Mouse (Mus musculus) intestine, embryonic 16.5 days (tissue): ENCODE data around the gene Spatc1l. TPM values are rescaled to one million over a fixed set of nuclear protein-coding genes. Genes with fewer than 3 reads are reported as not detected.
A peak's percentile ranks its signal among the peaks of the same experiment; 100 is the strongest.

Experiments
- ATAC-seq: fragments of 200-750 bp; cut with Nextera tagmentation; 2 replicates; pipeline ENCODE4 v1.8.0; 2017; ENCODE audit warnings: moderate TSS enrichment, moderate library complexity
- H3K27ac ChIP-seq: fragments of 300-500 bp; sonication (generic); 2 replicates; pipeline ENCODE4 v1.5.1; 2014; ENCODE audit warnings: mild to moderate bottlenecking, low read length
- H3K27me3 ChIP-seq: fragments of 300-500 bp; sonication (generic); replicated peaks from 2 replicates; pipeline ENCODE4 v1.6.1; 2014; ENCODE audit warnings: low read length, control low read depth, mixed read lengths; ENCODE audit not compliant: control insufficient read depth, insufficient read depth
- H3K36me3 ChIP-seq: fragments of 300-500 bp; sonication (generic); 2 replicates; pipeline ENCODE4 v1.6.1; 2014; ENCODE audit warnings: low read length, control low read depth; ENCODE audit not compliant: control insufficient read depth, insufficient read depth
- H3K4me1 ChIP-seq: fragments of 300-500 bp; sonication (generic); 2 replicates; pipeline ENCODE4 v1.6.1; 2014; ENCODE audit warnings: low read length, control low read depth, mixed read lengths; ENCODE audit not compliant: control insufficient read depth, insufficient read depth
- H3K4me2 ChIP-seq: fragments of 300-500 bp; sonication (generic); 2 replicates; pipeline ENCODE4 v1.6.1; 2014; ENCODE audit warnings: low read depth, low read length, control low read depth
- H3K4me3 ChIP-seq: fragments of 300-500 bp; sonication (generic); 2 replicates; pipeline ENCODE4 v1.5.1; 2014; ENCODE audit warnings: mild to moderate bottlenecking, low read length
- H3K9ac ChIP-seq: fragments of 300-500 bp; sonication (generic); 2 replicates; pipeline ENCODE4 v1.6.1; 2014; ENCODE audit warnings: low read depth, low read length
- H3K9me3 ChIP-seq: fragments of 300-500 bp; sonication (generic); 2 replicates; pipeline ENCODE4 v1.6.1; 2016; ENCODE audit warnings: low read length, control low read depth; ENCODE audit not compliant: control insufficient read depth
- WGBS: fragments of 180-500 bp; shearing (Covaris S2); extraction: QIAGEN DNeasy Blood & Tissue Kit; methylation state at CpG from one replicate; pipeline ENCODE4 v1.1.7; 2014; 5-methylcytosine and 5-hydroxymethylcytosine counted together
- polyA plus RNA-seq: library from polyadenylated mRNA; unstranded; fragments of >200 nt; fragmentation: Nextera tagmentation; extraction: Ambion mirVana; gene quantifications from 2 replicates; pipeline ENCODE4 v1.2.1, GENCODE M21; 2015

Spatc1l gene
- polyA plus RNA-seq, 1 experiment from 2014 or later: not detected

GRCm38 (mm10) chr10:76546566-76546965 lies 15.5 kb upstream of the Spatc1l start:
- 93% methylated on average over 8 of the region's 8 CpGs for WGBS
- Histone ChIP-seq H3K4me1 (no peaks in the 10 kb centered on the region; the same call in 1 of the 2 replicates), H3K9ac (no peak overlapping the region), H3K27ac (no peak overlapping the region), H3K27me3 (no peaks in the 10 kb centered on the region), H3K36me3 (peaks cover 33% of the 10 kb centered on the region), H3K4me3 (no peak overlapping the region), H3K9me3 (no peaks in the 10 kb centered on the region), H3K4me2 (no peak overlapping the region)
- no peak for ATAC-seq

DNA sequence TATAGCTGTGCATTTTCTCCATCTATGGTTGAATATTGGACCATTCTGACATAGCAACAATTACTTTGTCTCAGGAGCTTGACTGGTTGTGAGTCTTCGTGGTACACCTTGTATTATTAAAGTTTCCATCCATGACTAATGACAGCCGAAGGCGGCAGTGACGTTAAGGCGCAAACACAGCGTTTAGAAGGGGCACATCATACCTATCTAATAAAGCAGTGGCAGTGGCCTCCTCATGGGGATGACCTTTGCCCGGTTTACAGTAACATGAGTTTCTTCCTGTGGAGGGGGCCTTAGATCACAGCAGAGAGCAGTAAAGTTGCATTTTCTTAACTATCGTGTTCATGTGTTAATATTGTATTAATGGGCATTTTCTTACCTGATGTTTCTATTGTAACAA lies 13.9 kb upstream of the Spatc1l start:
- peaks cover 41% of the 10 kb centered on the region for H3K36me3 ChIP-seq
- H3K9ac ChIP-seq: no peak overlapping the region
- H3K9me3 ChIP-seq: no peaks in the 10 kb centered on the region
- ATAC-seq: no peak; the same call in 1 of the 2 replicates
- no peak overlapping the region for H3K4me3 ChIP-seq
- no peaks in the 10 kb centered on the region; the same call in 1 of the 2 replicates for H3K4me1 ChIP-seq
- no peak overlapping the region for H3K27ac ChIP-seq
- H3K27me3 ChIP-seq: no peaks in the 10 kb centered on the region
- no peak overlapping the region for H3K4me2 ChIP-seq
- 82% methylated on average over 8 of the region's 8 CpGs for WGBS

DNA sequence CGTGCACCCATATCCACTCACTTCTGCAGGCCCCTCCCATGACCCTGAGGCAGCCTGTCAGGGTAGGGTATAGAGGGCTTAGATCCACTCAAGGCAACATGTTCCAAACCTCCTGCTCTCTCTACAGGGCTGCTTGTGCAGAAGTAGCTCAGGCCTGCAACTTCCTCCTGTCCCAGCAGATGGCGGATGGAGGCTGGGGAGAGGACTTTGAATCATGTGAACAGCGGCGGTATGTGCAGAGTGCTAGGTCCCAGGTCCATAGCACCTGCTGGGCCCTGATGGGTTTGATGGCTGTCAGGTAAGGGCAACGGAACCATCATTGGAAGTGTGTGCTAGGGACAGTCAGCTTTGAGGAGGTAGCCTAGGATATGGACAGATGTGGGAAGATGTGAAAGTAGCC lies 11.6 kb upstream of the Spatc1l start:
- H3K9ac ChIP-seq: no peak overlapping the region
- ATAC-seq: no peak; the same call in 1 of the 2 replicates
- H3K4me1 ChIP-seq: no peaks in the 10 kb centered on the region; the same call in 1 of the 2 replicates
- H3K27ac ChIP-seq: no peak overlapping the region
- H3K9me3 ChIP-seq: no peaks in the 10 kb centered on the region
- H3K4me2 ChIP-seq: no peak overlapping the region
- WGBS: 84% methylated on average over 5 of the region's 5 CpGs
- H3K27me3 ChIP-seq: no peaks in the 10 kb centered on the region
- no peak overlapping the region for H3K4me3 ChIP-seq
- H3K36me3 ChIP-seq: peaks cover 39% of the 10 kb centered on the region

- Histone ChIP-seq H3K4me3 (no peak overlapping the region), H3K9me3 (no peaks in the 10 kb centered on the region), H3K27ac (no peak overlapping the region), H3K4me1 (no peaks in the 10 kb centered on the region; the same call in 1 of the 2 replicates), H3K9ac (no peak overlapping the region), H3K27me3 (no peaks in the 10 kb centered on the region), H3K4me2 (no peak overlapping the region), H3K36me3 (peaks cover 39% of the 10 kb centered on the region)
- WGBS: 80% methylated on average over 3 of the region's 3 CpGs
- no peak for ATAC-seq
Measured at GRCm38 (mm10) chr10:76551556-76551955, 10.5 kb upstream of the Spatc1l start.

GRCm38 (mm10) chr10:76554061-76554460 lies 8.0 kb upstream of the Spatc1l start:
- no peaks in the 10 kb centered on the region for H3K27me3 ChIP-seq
- H3K36me3 ChIP-seq: peaks cover 28% of the 10 kb centered on the region
- no peak for ATAC-seq
- no peaks in the 10 kb centered on the region for H3K9me3 ChIP-seq
- 92% methylated on average over 5 of the region's 5 CpGs for WGBS
- H3K9ac ChIP-seq: no peak overlapping the region
- H3K4me1 ChIP-seq: no peaks in the 10 kb centered on the region
- no peak overlapping the region for H3K27ac ChIP-seq
- no peak overlapping the region for H3K4me3 ChIP-seq
- H3K4me2 ChIP-seq: no peak overlapping the region

DNA sequence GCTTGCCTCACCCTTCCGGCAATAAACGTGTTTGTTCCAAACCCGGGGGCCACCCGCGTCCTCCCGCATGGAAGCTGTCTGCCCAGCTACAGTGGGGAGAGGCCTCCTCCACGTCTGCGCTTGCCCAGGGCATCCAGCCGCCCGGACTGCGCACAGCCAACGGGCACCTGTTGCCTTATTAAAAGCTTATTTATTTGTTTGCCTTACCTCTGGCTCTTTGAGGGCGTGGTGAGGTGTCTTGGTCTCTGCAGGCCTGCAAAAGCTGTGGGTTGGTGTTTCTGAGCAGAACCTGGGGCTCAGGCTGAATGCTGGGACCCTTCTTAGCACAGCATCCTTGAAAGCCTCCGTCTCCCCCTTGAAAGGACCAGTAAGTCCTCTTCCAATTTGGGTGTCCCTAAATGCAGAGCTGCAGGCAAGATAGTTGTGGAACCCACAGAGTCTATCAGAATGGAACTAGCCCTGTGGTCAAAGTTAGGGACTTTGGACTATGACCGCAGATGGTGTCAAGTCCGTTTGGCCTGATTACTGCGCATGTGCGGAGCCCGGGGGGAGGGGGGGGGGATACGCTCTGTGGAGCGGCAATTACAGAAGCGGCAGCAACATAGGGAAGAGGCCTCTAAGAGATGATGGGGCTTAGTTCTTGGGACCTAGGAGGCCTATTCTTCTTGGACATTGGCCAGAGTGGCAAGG lies 8.1 kb downstream of the Spatc1l start:
- H3K27me3 ChIP-seq: no peaks in the 10 kb centered on the region

GRCm38 (mm10) chr10:76571070-76571469 lies 9.0 kb downstream of the Spatc1l start:
- no peaks in the 10 kb centered on the region for H3K27me3 ChIP-seq
- no peaks in the 10 kb centered on the region for H3K4me1 ChIP-seq
- H3K9me3 ChIP-seq: no peaks in the 10 kb centered on the region
- no peak overlapping the region for H3K4me2 ChIP-seq
- 61% methylated on average over 2 of the region's 2 CpGs for WGBS
- no peaks in the 10 kb centered on the region for H3K36me3 ChIP-seq
- ATAC-seq: no peak
- H3K27ac ChIP-seq: no peak overlapping the region
- H3K9ac ChIP-seq: no peak overlapping the region
- H3K4me3 ChIP-seq: no peak overlapping the region

More for the DNA sequence above, 8.1 kb downstream of the Spatc1l start:
- Histone ChIP-seq H3K27ac (no peak overlapping the region), H3K9ac (no peak overlapping the region), H3K4me1 (no peaks in the 10 kb centered on the region), H3K9me3 (no peaks in the 10 kb centered on the region), H3K36me3 (no peaks in the 10 kb centered on the region), H3K4me3 (no peak overlapping the region), H3K4me2 (no peak overlapping the region)
- 85% methylated on average over 22 of the region's 22 CpGs for whole genome bisulfite sequencing
- no peak for ATAC-seq

GRCm38 (mm10) chr10:76572151-76572550 lies 10.1 kb downstream of the Spatc1l start:
- 79% methylated on average over 3 of the region's 3 CpGs for WGBS
- Histone ChIP-seq H3K4me1 (no peaks in the 10 kb centered on the region), H3K27ac (no peak overlapping the region), H3K9me3 (no peaks in the 10 kb centered on the region), H3K4me2 (no peak overlapping the region), H3K4me3 (no peak overlapping the region), H3K36me3 (no peaks in the 10 kb centered on the region), H3K9ac (no peak overlapping the region), H3K27me3 (no peaks in the 10 kb centered on the region)
- ATAC-seq: no peak

DNA sequence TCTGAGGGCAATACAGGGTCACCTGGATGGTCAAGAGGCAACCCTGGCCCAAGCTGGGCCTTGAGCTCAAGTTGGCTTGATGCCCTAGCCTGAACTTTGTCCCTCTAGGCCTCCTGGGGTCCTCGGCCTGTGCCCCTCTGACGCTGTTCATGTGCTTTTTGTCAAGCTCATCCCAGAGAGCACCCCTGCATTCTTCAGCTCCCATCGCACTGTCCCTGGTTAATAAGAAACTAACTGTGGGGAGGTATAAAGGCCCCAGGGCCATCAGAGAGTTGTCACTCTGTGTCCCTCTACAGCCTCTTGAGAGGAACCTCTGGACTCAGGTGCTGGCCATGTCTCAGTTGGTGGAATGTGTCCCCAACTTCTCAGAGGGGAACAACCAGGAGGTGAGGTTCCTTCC lies 13.3 kb downstream of the Spatc1l start, which contains the start of gene Ftcd:
Ftcd (plus strand) TSS at position 275 of the 400 bp plus-strand sequence.
- H3K4me1 ChIP-seq: no peaks in the 10 kb centered on the region
- H3K27ac ChIP-seq: no peak within 1 kb of the TSS
- H3K9me3 ChIP-seq: no peaks in the 10 kb centered on the region
- no peak within 1 kb of the TSS for H3K4me3 ChIP-seq
- no peaks in the 10 kb centered on the region for H3K36me3 ChIP-seq
- no peaks in the 10 kb centered on the region for H3K27me3 ChIP-seq
- ATAC-seq: peak; percentile 64; the same call in 1 of the 2 replicates
- WGBS: 58% methylated on average over 3 of the region's 3 CpGs
- H3K4me2 ChIP-seq: no peak within 1 kb of the TSS
- no peak within 1 kb of the TSS for H3K9ac ChIP-seq

GRCm38 (mm10) chr10:76576920-76577319 lies 14.8 kb downstream of the Spatc1l start:
- Histone ChIP-seq H3K9ac (no peak overlapping the region), H3K36me3 (no peaks in the 10 kb centered on the region), H3K4me2 (no peak overlapping the region), H3K27ac (no peak overlapping the region), H3K27me3 (no peaks in the 10 kb centered on the region), H3K4me3 (no peak overlapping the region), H3K9me3 (no peaks in the 10 kb centered on the region), H3K4me1 (no peaks in the 10 kb centered on the region)
- 63% methylated on average over 7 of the region's 7 CpGs for WGBS
- no peak for ATAC-seq
